Mouse (Mus musculus) kidney, postnatal 14 days (tissue): ENCODE measurements at regions not wholly inside any gene's neighbourhood (a gene's known extent, or its start where the extent isn't known, plus 50 kb on each side); places are given as distances from the start of the nearest gene placed in this dataset.

ENCODE experiments used
- DNase-seq: peaks from one replicate; pipeline ENCODE4 v3.0.0; 2022; ENCODE audit warnings: mixed read lengths

GRCm38 (mm10) chr13:52155588-52156086 lies 309.2 kb downstream of the Gadd45g start:
- DNase-seq, result peak; percentile 62

- DNase-seq, result no peak
Observed at GRCm38 (mm10) chr13:52162676-52163075, 316.2 kb downstream of the Gadd45g start.

- DNase-seq, result no peak
Observed at GRCm38 (mm10) chr13:52165531-52165930, 319.1 kb downstream of the Gadd45g start.

GRCm38 (mm10) chr13:52167968-52168367 lies 321.5 kb downstream of the Gadd45g start:
- DNase-seq, result no peak

GRCm38 (mm10) chr13:52172706-52173346 lies 326.3 kb downstream of the Gadd45g start:
- no peak for DNase-seq

GRCm38 (mm10) chr13:52175665-52176064 lies 329.2 kb downstream of the Gadd45g start:
- no peak for DNase-seq

- no peak for DNase-seq
Observed at GRCm38 (mm10) chr13:52179977-52180376, 333.5 kb downstream of the Gadd45g start.

GRCm38 (mm10) chr13:52183635-52184034 lies 337.2 kb downstream of the Gadd45g start:
- DNase-seq, result no peak

- DNase-seq, result no peak
Observed at GRCm38 (mm10) chr13:52185574-52185973, 339.1 kb downstream of the Gadd45g start.

GRCm38 (mm10) chr13:52187841-52188604 lies 341.5 kb downstream of the Gadd45g start:
- DNase-seq, result no peak

GRCm38 (mm10) chr13:52188605-52189003 lies 342.1 kb downstream of the Gadd45g start:
- no peak for DNase-seq

- DNase-seq, result no peak
Observed at GRCm38 (mm10) chr13:52189382-52189923, 341.6 kb downstream of the Diras2 start.

GRCm38 (mm10) chr13:52190256-52190655 lies 340.8 kb downstream of the Diras2 start:
- no peak for DNase-seq

- DNase-seq, result no peak
Observed at GRCm38 (mm10) chr13:52190848-52191590, 340.1 kb downstream of the Diras2 start.

- DNase-seq, result no peak
Observed at GRCm38 (mm10) chr13:52196917-52197316, 334.2 kb downstream of the Diras2 start.

- DNase-seq, result no peak
Observed at GRCm38 (mm10) chr13:52198649-52199348, 332.3 kb downstream of the Diras2 start.

- no peak for DNase-seq
Observed at GRCm38 (mm10) chr13:52202372-52202771, 328.7 kb downstream of the Diras2 start.

GRCm38 (mm10) chr13:52205951-52206350 lies 325.1 kb downstream of the Diras2 start:
- DNase-seq, result no peak

- DNase-seq, result no peak
Observed at GRCm38 (mm10) chr13:52216343-52216742, 314.7 kb downstream of the Diras2 start.

- no peak for DNase-seq
Observed at GRCm38 (mm10) chr13:52217066-52217465, 314.0 kb downstream of the Diras2 start.

GRCm38 (mm10) chr13:52217741-52218140 lies 313.3 kb downstream of the Diras2 start:
- DNase-seq, result no peak

GRCm38 (mm10) chr13:52222315-52223097 lies 308.6 kb downstream of the Diras2 start:
- peak; percentile 14 for DNase-seq
